Mouse (Mus musculus): ENCODE measurements around the gene Tbc1d8. TPM values are rescaled to one million over a fixed set of nuclear protein-coding genes. Genes with fewer than 3 reads are reported as not detected.
A peak's percentile ranks its signal among the peaks of the same experiment; 100 is the strongest.

Gene Tbc1d8
- polyA plus RNA-seq, 1 experiment from 2014 or later: 5.3 TPM

- Histone ChIP-seq H3K27ac (replicated peaks) (no peak overlapping the region), H3K36me3 (ENCODE audit: control insufficient read depth, insufficient read depth, low read length) (no peaks in the 10 kb centered on the region), H3K9me3 (ENCODE audit: control insufficient read depth, low read length) (no peaks in the 10 kb centered on the region), H3K4me2 (replicated peaks; ENCODE audit: low read depth) (no peak overlapping the region), H3K4me3 (ENCODE audit: low read depth, low read length) (no peak overlapping the region), H3K4me1 (replicated peaks; ENCODE audit: control insufficient read depth, insufficient read depth) (no peaks in the 10 kb centered on the region), H3K9ac (ENCODE audit: low read length) (no peak overlapping the region), H3K27me3 (ENCODE audit: control insufficient read depth, insufficient read depth, low read length) (peaks cover 3% of the 10 kb centered on the region; the same call in 1 of the 2 replicates)
- ATAC-seq (ENCODE audit: low FRiP score, low TSS enrichment) (no peak), DNase-seq (ENCODE audit: low spot score) (no peak)
- 78% methylated on average over 5 of the region's 5 CpGs for WGBS
- TF ChIP-seq CTCF (IDR thresholded peaks at IDR 0.05; ENCODE audit: low read depth): peak; percentile 32; the same call in 1 of the 2 replicates
- no peak for TF ChIP-seq EP300 (optimal IDR thresholded peaks at IDR 0.05)
These were observed 135.3 kb downstream of the Tbc1d8 start for GRCm38 (mm10) chr1:39343242-39343641.

GRCm38 (mm10) chr1:39341807-39342206 is 136.7 kb downstream of the Tbc1d8 start:
- 71% methylated on average over 4 of the region's 4 CpGs for WGBS
- no peaks in the 10 kb centered on the region for H3K4me1 ChIP-seq (replicated peaks; ENCODE audit: control insufficient read depth, insufficient read depth)
- no peak overlapping the region for H3K27ac ChIP-seq (replicated peaks)
- H3K36me3 ChIP-seq (ENCODE audit: control insufficient read depth, insufficient read depth, low read length): no peaks in the 10 kb centered on the region
- no peak overlapping the region for H3K4me3 ChIP-seq (ENCODE audit: low read depth, low read length)
- TF ChIP-seq EP300 (optimal IDR thresholded peaks at IDR 0.05) (no peak), CTCF (IDR thresholded peaks at IDR 0.05; ENCODE audit: low read depth) (no peak)
- no peak overlapping the region for H3K9ac ChIP-seq (ENCODE audit: low read length)
- ATAC-seq (ENCODE audit: low FRiP score, low TSS enrichment) (no peak), DNase-seq (ENCODE audit: low spot score) (no peak)
- peaks cover 3% of the 10 kb centered on the region; the same call in 1 of the 2 replicates for H3K27me3 ChIP-seq (ENCODE audit: control insufficient read depth, insufficient read depth, low read length)
- H3K4me2 ChIP-seq (replicated peaks; ENCODE audit: low read depth): no peak overlapping the region
- H3K9me3 ChIP-seq (ENCODE audit: control insufficient read depth, low read length): no peaks in the 10 kb centered on the region

GRCm38 (mm10) chr1:39340647-39341046 is 137.9 kb downstream of the Tbc1d8 start:
- no peak for TF ChIP-seq EP300 (optimal IDR thresholded peaks at IDR 0.05)
- peak; percentile 89 for TF ChIP-seq CTCF (IDR thresholded peaks at IDR 0.05; ENCODE audit: low read depth)
- ATAC-seq (ENCODE audit: low FRiP score, low TSS enrichment): peak; percentile 84
- WGBS: 13% methylated on average over 8 of the region's 8 CpGs
- H3K27me3 ChIP-seq (ENCODE audit: control insufficient read depth, insufficient read depth, low read length): peaks cover 3% of the 10 kb centered on the region; the same call in 1 of the 2 replicates
- no peaks in the 10 kb centered on the region for H3K4me1 ChIP-seq (replicated peaks; ENCODE audit: control insufficient read depth, insufficient read depth)
- peak; percentile 74 for DNase-seq (ENCODE audit: low spot score)
- no peaks in the 10 kb centered on the region for H3K9me3 ChIP-seq (ENCODE audit: control insufficient read depth, low read length)
- H3K36me3 ChIP-seq (ENCODE audit: control insufficient read depth, insufficient read depth, low read length): no peaks in the 10 kb centered on the region
- H3K9ac ChIP-seq (ENCODE audit: low read length): no peak overlapping the region
- H3K27ac ChIP-seq (replicated peaks): no peak overlapping the region
- no peak overlapping the region for H3K4me3 ChIP-seq (ENCODE audit: low read depth, low read length)
- H3K4me2 ChIP-seq (replicated peaks; ENCODE audit: low read depth): no peak overlapping the region

GRCm38 (mm10) chr1:39340156-39340555 is 138.4 kb downstream of the Tbc1d8 start:
- no peak for DNase-seq (ENCODE audit: low spot score)
- no peak for ATAC-seq (ENCODE audit: low FRiP score, low TSS enrichment)
- peaks cover 3% of the 10 kb centered on the region; the same call in 1 of the 2 replicates for H3K27me3 ChIP-seq (ENCODE audit: control insufficient read depth, insufficient read depth, low read length)
- 57% methylated on average over 6 of the region's 6 CpGs for WGBS
- no peaks in the 10 kb centered on the region for H3K36me3 ChIP-seq (ENCODE audit: control insufficient read depth, insufficient read depth, low read length)
- H3K27ac ChIP-seq (replicated peaks): no peak overlapping the region
- no peak overlapping the region for H3K4me2 ChIP-seq (replicated peaks; ENCODE audit: low read depth)
- H3K9ac ChIP-seq (ENCODE audit: low read length): no peak overlapping the region
- H3K4me3 ChIP-seq (ENCODE audit: low read depth, low read length): no peak overlapping the region
- TF ChIP-seq EP300 (optimal IDR thresholded peaks at IDR 0.05): no peak
- no peak for TF ChIP-seq CTCF (IDR thresholded peaks at IDR 0.05; ENCODE audit: low read depth)
- H3K4me1 ChIP-seq (replicated peaks; ENCODE audit: control insufficient read depth, insufficient read depth): no peaks in the 10 kb centered on the region
- no peaks in the 10 kb centered on the region for H3K9me3 ChIP-seq (ENCODE audit: control insufficient read depth, low read length)

- peaks cover 3% of the 10 kb centered on the region; the same call in 1 of the 2 replicates for H3K27me3 ChIP-seq (ENCODE audit: control insufficient read depth, insufficient read depth, low read length)
These were observed 139.1 kb downstream of the Tbc1d8 start for GRCm38 (mm10) chr1:39339455-39339854.

GRCm38 (mm10) chr1:39338831-39339230 is 139.7 kb downstream of the Tbc1d8 start:
- Histone ChIP-seq H3K27ac (replicated peaks) (no peak overlapping the region), H3K9ac (ENCODE audit: low read length) (no peak overlapping the region), H3K4me3 (ENCODE audit: low read depth, low read length) (no peak overlapping the region), H3K4me2 (replicated peaks; ENCODE audit: low read depth) (no peak overlapping the region), H3K36me3 (ENCODE audit: control insufficient read depth, insufficient read depth, low read length) (no peaks in the 10 kb centered on the region), H3K27me3 (ENCODE audit: control insufficient read depth, insufficient read depth, low read length) (peaks cover 3% of the 10 kb centered on the region; the same call in 1 of the 2 replicates), H3K4me1 (replicated peaks; ENCODE audit: control insufficient read depth, insufficient read depth) (no peaks in the 10 kb centered on the region), H3K9me3 (ENCODE audit: control insufficient read depth, low read length) (no peaks in the 10 kb centered on the region)
- ATAC-seq (ENCODE audit: low FRiP score, low TSS enrichment) (no peak), DNase-seq (ENCODE audit: low spot score) (no peak)
- WGBS: 80% methylated on average over 10 of the region's 10 CpGs
- no peak for TF ChIP-seq EP300 (optimal IDR thresholded peaks at IDR 0.05)
- no peak for TF ChIP-seq CTCF (IDR thresholded peaks at IDR 0.05; ENCODE audit: low read depth)

More at GRCm38 (mm10) chr1:39339455-39339854, 139.1 kb downstream of the Tbc1d8 start:
- 39% methylated on average over 5 of the region's 5 CpGs for WGBS
- Histone ChIP-seq H3K9me3 (ENCODE audit: control insufficient read depth, low read length) (no peaks in the 10 kb centered on the region), H3K27ac (replicated peaks) (no peak overlapping the region), H3K4me1 (replicated peaks; ENCODE audit: control insufficient read depth, insufficient read depth) (no peaks in the 10 kb centered on the region), H3K36me3 (ENCODE audit: control insufficient read depth, insufficient read depth, low read length) (no peaks in the 10 kb centered on the region), H3K9ac (ENCODE audit: low read length) (no peak overlapping the region), H3K4me2 (replicated peaks; ENCODE audit: low read depth) (no peak overlapping the region), H3K4me3 (ENCODE audit: low read depth, low read length) (no peak overlapping the region)
- ATAC-seq (ENCODE audit: low FRiP score, low TSS enrichment): peak; percentile 55; the same call in 1 of the 2 replicates
- no peak for DNase-seq (ENCODE audit: low spot score)
- TF ChIP-seq EP300 (optimal IDR thresholded peaks at IDR 0.05): no peak
- TF ChIP-seq CTCF (IDR thresholded peaks at IDR 0.05; ENCODE audit: low read depth): no peak
